Mouse (Mus musculus): Measurements from ENCODE around the gene Psapl1. TPM values are rescaled to one million over a fixed set of nuclear protein-coding genes. Genes with fewer than 3 reads are reported as not detected.

Psapl1 gene
- 0.12 TPM in 1 of 2 replicates, not detected in the other for polyA plus RNA-seq (2016; fragmentation: Nextera tagmentation; extraction: Ambion mirVana)

DNA sequence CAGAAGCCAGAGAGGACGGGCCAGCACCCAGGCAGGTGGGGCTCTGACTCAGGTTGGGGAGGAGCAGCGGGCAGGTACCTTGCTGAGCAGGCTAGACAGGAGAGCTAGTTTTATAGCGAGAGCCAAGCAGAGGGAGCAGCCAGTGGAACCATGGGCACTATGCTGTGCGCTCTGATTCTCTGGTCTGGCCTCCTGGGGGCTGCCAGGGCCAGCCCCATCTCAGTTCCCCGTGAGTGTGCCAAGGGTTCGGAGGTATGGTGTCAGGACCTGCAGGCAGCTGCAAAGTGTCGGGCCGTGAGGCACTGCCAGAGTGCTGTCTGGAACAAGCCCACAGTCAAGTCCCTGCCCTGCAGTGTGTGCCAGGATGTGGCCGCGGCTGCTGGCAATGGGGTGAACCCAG, at the start of gene Psapl1:
TSS of gene Psapl1 (plus strand) at position 106 of the 400 bp plus-strand sequence.
- H3K9me3 ChIP-seq (replicated peaks): no peaks in the 10 kb centered on the region
- H3K27me3 ChIP-seq (replicated peaks): peaks cover 4% of the 10 kb centered on the region; the same call in 1 of the 2 replicates
- H3K27ac ChIP-seq (ENCODE audit: poor library complexity, severe bottlenecking): no peak within 1 kb of the TSS
- H3K36me3 ChIP-seq: no peaks in the 10 kb centered on the region
- H3K4me2 ChIP-seq: no peak within 1 kb of the TSS
- ATAC-seq (ENCODE audit: insufficient number of reproducible peaks, low FRiP score): no peak
- WGBS: 83% methylated on average over 10 of the region's 10 CpGs
- H3K9ac ChIP-seq: no peak within 1 kb of the TSS
- H3K4me1 ChIP-seq (replicated peaks): peaks cover 11% of the 10 kb centered on the region
- H3K4me3 ChIP-seq: no peak within 1 kb of the TSS

DNA sequence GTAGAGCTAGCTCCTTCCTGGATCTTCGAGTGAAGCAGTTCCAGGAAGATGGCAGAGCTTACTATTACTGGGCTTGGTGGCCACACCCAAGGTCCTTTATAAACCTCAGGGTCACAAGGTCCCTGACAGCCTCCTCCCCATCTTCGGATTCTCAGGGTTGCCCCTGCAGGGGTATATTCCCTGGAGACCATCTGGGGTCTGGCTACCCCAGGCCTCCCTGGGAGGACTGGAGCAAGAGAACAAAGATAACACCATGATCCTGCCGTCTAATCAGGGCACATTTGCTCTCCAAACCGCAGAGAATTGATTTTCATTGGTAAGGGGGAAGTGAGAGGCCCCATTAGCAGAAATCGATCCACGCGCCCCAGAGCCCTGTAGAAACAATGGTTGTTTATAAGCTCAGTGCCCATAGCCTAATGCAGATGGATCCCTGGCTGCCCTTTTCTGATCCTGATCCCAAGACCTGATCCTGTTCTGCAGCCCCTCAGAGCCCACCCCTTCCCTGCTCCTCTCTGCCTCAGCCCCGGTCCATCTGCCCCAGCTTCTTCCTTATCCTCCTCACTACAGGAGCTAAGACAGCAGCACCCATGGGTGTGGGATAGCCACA, 48.8 kb upstream of the Psapl1 start:
- no peaks in the 10 kb centered on the region for H3K9me3 ChIP-seq (replicated peaks)
- no peak overlapping the region for H3K4me2 ChIP-seq
- no peak overlapping the region for H3K9ac ChIP-seq
- H3K27ac ChIP-seq (ENCODE audit: poor library complexity, severe bottlenecking): no peak overlapping the region
- no peak overlapping the region for H3K4me3 ChIP-seq
- no peak for ATAC-seq (ENCODE audit: insufficient number of reproducible peaks, low FRiP score)
- no peaks in the 10 kb centered on the region for H3K27me3 ChIP-seq (replicated peaks)
- H3K36me3 ChIP-seq: no peaks in the 10 kb centered on the region
- WGBS: 59% methylated on average over 8 of the region's 8 CpGs
- H3K4me1 ChIP-seq (replicated peaks): no peaks in the 10 kb centered on the region

DNA sequence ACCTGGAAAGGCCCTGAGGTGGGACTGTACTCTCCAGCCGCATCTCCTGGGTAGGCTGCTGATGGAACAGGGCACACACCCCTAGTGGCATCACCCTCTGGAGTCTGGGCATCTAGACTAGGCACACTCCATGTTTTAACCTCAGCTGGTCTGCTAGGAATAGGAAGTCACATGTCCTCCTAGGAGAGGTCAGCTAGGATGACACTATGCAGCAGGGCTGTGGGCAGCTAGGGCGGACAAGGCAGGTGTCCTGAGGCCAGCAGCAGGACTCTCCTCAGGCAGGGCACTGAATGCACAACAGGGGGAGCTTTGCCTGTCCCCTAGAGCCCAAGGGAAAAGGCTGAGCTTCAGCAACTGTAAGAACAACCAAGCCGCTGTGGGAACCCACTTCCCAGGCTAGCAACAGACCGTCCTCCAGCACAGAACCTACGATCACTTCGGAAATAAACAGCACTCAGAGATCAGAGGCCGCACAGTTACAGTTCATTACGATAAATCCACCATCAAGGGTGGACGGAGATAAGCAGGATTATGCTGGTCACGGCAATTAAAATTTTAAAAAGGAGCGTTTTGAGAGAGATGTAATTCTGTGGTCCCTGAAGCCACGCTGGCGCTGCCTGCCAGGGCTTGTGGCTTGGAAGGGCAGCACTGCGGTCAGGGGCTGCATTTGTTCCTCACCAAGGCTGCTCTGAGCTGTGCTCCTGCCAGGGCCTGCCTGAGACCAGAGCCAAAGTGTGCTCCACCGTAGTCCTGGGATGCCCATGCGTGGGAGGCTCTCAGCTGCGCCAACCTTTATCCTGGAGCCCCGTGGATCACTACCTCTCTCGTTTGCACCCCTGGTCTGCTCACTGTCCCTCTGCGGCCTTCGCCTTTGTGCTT, 38.2 kb upstream of the Psapl1 start:
- H3K9me3 ChIP-seq (replicated peaks): no peaks in the 10 kb centered on the region
- no peak overlapping the region for H3K4me2 ChIP-seq
- no peak for ATAC-seq (ENCODE audit: insufficient number of reproducible peaks, low FRiP score)
- no peaks in the 10 kb centered on the region for H3K27me3 ChIP-seq (replicated peaks)
- no peak overlapping the region for H3K9ac ChIP-seq
- no peak overlapping the region for H3K27ac ChIP-seq (ENCODE audit: poor library complexity, severe bottlenecking)
- H3K36me3 ChIP-seq: no peaks in the 10 kb centered on the region
- 76% methylated on average over 21 of the region's 21 CpGs for WGBS
- no peak overlapping the region for H3K4me3 ChIP-seq
- peaks cover 5% of the 10 kb centered on the region; the same call in 1 of the 2 replicates for H3K4me1 ChIP-seq (replicated peaks)

DNA sequence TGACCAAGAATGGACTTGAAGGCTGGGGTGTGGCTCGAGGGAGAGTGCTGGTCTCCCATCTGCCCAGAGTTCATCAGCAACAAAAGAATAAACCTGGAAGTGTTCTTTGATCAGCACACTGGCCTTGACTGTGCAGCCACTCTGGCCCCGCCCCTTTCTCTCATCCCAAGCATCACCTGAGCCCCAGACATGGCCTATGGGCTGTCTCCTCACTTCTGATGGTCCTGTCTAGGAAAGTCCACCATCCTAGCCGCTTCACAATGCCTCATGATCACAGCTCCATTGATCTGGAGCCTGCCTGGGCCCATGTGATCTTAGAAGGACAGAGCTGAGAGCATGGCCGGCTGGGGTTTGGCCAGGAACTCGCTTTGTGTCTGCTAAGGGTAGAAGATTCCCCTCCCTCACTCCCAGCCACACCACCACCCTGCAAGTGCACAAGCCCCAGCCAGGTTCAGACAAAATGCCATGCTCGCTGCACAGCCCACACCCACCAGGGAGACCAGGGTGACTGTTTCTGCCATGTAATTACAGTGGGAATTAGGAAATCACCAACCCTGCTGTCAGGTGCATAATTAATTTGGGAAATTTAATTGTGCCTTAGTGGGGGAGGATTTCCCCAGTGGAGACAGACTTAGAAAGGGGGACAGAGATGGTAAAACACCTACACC, 37.3 kb upstream of the Psapl1 start:
- 77% methylated on average over 6 of the region's 6 CpGs for WGBS
- no peak for ATAC-seq (ENCODE audit: insufficient number of reproducible peaks, low FRiP score)
- Histone ChIP-seq H3K36me3 (no peaks in the 10 kb centered on the region), H3K4me2 (no peak overlapping the region), H3K27ac (ENCODE audit: poor library complexity, severe bottlenecking) (no peak overlapping the region), H3K27me3 (replicated peaks) (no peaks in the 10 kb centered on the region), H3K4me1 (replicated peaks) (peaks cover 5% of the 10 kb centered on the region; the same call in 1 of the 2 replicates), H3K9me3 (replicated peaks) (no peaks in the 10 kb centered on the region), H3K9ac (no peak overlapping the region), H3K4me3 (no peak overlapping the region)

DNA sequence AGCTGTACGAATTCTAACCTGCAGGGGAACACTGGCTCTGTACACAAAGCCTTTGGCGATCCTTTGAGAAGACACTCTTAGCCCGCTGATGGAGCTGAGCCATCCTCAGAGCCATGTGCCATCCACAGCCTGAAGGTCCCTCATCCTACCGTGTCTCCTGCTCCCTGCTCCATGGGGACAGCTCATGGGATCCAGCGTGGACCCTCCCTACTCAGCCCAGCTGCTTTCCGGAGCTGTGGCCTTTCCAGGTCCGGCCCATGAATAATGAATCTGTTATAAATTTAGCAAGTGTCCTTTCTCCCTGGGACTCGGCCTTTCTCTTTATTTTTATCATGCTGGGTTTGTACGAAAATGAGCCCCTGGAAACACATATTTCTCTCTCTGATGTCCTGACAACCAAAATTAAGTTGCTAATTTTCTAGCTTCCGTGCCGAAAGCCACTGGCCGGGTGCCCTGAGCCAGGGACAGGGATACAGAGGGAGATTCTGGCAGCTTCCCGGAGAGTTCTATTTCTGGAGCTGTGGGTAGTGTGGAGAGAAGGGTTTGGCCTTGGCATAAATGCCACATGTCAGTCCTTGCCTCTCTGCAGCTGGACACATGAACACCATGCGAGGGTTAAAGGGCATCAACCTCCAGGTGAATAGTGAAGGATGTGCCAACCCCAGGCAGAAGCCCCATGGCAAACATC, 34.7 kb upstream of the Psapl1 start:
- WGBS: 67% methylated on average over 14 of the region's 14 CpGs
- no peak overlapping the region for H3K4me3 ChIP-seq
- 0 out of 2 replicates have a peak, but pooled peaks cover 3% of the 10 kb centered on the region for H3K27me3 ChIP-seq (replicated peaks)
- ATAC-seq (ENCODE audit: insufficient number of reproducible peaks, low FRiP score): no peak
- no peaks in the 10 kb centered on the region for H3K36me3 ChIP-seq
- H3K27ac ChIP-seq (ENCODE audit: poor library complexity, severe bottlenecking): no peak overlapping the region
- H3K4me2 ChIP-seq: no peak overlapping the region
- H3K4me1 ChIP-seq (replicated peaks): peaks cover 5% of the 10 kb centered on the region; the same call in 1 of the 2 replicates
- H3K9me3 ChIP-seq (replicated peaks): no peaks in the 10 kb centered on the region
- no peak overlapping the region for H3K9ac ChIP-seq

DNA sequence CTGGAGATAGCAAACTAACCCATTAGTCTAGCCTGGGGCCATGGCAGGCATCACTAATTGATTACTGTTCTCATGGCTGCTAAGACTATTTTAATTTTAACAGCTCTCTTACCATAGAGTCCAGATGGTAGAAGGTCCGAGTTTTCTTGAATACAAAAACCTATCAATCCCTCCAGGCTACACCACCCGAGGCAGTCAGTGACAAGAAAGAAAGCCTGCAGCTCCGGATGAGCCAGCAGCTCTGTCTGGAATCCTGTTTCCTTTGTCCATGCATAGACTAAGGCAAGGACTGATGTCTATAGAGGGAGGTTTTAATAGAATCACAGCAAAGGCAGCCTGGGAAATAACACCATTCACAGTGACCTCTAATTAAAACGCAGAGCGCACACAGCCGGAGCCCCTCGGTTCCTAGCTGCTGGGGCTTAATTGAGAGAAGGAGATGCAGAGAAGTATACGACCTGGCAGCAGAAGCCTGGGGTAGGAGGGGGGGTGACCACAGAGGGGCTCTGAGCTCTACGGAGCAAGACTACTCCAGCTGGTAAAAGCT, 29.2 kb upstream of the Psapl1 start:
- no peak for ATAC-seq (ENCODE audit: insufficient number of reproducible peaks, low FRiP score)
- Histone ChIP-seq H3K4me1 (replicated peaks) (peaks cover 9% of the 10 kb centered on the region), H3K27me3 (replicated peaks) (0 out of 2 replicates have a peak, but pooled peaks cover 3% of the 10 kb centered on the region), H3K27ac (ENCODE audit: poor library complexity, severe bottlenecking) (no peak overlapping the region), H3K4me2 (no peak overlapping the region), H3K9me3 (replicated peaks) (no peaks in the 10 kb centered on the region), H3K4me3 (no peak overlapping the region), H3K9ac (no peak overlapping the region), H3K36me3 (no peaks in the 10 kb centered on the region)
- WGBS: 67% methylated on average over 9 of the region's 9 CpGs

DNA sequence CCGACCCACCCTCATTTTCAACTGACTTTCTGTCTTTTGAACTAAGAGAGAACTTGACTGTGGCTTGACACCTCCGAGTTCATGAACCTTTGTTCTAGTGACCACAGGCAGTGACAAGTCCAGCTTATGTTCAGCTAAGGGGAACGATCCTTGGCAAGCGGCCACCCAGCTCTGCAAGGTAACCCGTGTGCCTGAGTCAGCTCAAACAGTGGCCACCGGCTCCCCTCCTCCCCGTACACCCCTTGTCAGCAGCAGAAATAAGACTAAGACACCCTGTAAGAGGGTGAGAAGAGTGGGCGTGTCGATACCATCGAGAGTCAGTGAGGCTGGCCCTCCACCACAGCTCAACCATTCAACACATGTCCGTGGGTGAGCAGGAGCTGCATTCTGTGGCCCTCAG, 27.4 kb upstream of the Psapl1 start:
- Histone ChIP-seq H3K36me3 (no peaks in the 10 kb centered on the region), H3K9ac (no peak overlapping the region), H3K4me1 (replicated peaks) (peaks cover 9% of the 10 kb centered on the region), H3K9me3 (replicated peaks) (no peaks in the 10 kb centered on the region), H3K4me2 (no peak overlapping the region), H3K27ac (ENCODE audit: poor library complexity, severe bottlenecking) (no peak overlapping the region), H3K4me3 (no peak overlapping the region), H3K27me3 (replicated peaks) (0 out of 2 replicates have a peak, but pooled peaks cover 5% of the 10 kb centered on the region)
- WGBS: 57% methylated on average over 11 of the region's 11 CpGs
- no peak for ATAC-seq (ENCODE audit: insufficient number of reproducible peaks, low FRiP score)

DNA sequence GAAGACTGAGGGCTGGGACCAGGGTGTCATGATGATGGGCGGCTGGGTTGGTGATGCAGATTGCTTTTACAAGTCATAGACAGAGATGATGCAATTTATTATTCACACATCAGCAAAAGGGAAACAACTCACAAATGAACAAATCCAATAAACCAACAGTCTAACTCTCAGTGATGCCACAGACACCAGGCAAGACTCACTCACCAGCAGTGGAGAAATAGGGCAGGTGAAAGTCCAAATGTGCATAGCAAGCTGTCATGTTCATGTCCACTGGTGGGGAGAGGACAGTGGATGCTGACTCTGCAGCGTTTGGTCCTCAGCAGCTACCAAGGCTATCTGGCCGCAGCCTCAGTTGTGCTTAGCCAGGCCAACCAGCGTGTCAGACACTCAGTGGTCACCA, 26.9 kb upstream of the Psapl1 start:
- H3K36me3 ChIP-seq: no peaks in the 10 kb centered on the region
- WGBS: 79% methylated on average over 4 of the region's 4 CpGs
- no peak for ATAC-seq (ENCODE audit: insufficient number of reproducible peaks, low FRiP score)

DNA sequence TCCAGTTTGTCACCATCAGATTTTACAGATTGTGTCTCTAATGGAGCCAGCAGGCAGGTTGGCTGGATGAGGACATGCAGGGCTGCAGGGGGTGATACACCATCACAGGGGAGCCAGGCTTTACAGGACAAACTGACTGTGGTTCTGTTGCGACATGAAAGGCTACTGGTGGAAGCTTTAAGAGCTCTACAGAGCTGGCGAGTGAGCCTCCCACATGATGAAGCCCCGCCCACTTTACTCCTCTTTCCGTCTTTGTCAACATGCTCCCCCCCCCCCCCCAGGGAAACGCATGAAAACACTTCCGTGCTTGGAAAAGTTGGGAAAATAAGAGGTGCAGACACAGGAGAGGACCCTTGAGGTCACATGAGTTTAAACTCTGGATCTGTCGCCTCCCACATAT, 25.6 kb upstream of the Psapl1 start:
- ATAC-seq (ENCODE audit: insufficient number of reproducible peaks, low FRiP score): no peak
- Histone ChIP-seq H3K27me3 (replicated peaks) (0 out of 2 replicates have a peak, but pooled peaks cover 2% of the 10 kb centered on the region), H3K9ac (no peak overlapping the region), H3K27ac (ENCODE audit: poor library complexity, severe bottlenecking) (no peak overlapping the region), H3K9me3 (replicated peaks) (no peaks in the 10 kb centered on the region), H3K36me3 (no peaks in the 10 kb centered on the region), H3K4me3 (no peak overlapping the region), H3K4me2 (no peak overlapping the region), H3K4me1 (replicated peaks) (peaks cover 9% of the 10 kb centered on the region)
- WGBS: 39% methylated on average over 7 of the region's 7 CpGs

More for the DNA sequence above, 26.9 kb upstream of the Psapl1 start:
- Histone ChIP-seq H3K9ac (no peak overlapping the region), H3K27ac (ENCODE audit: poor library complexity, severe bottlenecking) (no peak overlapping the region), H3K4me2 (no peak overlapping the region), H3K9me3 (replicated peaks) (no peaks in the 10 kb centered on the region), H3K4me1 (replicated peaks) (peaks cover 9% of the 10 kb centered on the region), H3K4me3 (no peak overlapping the region), H3K27me3 (replicated peaks) (0 out of 2 replicates have a peak, but pooled peaks cover 5% of the 10 kb centered on the region)

DNA sequence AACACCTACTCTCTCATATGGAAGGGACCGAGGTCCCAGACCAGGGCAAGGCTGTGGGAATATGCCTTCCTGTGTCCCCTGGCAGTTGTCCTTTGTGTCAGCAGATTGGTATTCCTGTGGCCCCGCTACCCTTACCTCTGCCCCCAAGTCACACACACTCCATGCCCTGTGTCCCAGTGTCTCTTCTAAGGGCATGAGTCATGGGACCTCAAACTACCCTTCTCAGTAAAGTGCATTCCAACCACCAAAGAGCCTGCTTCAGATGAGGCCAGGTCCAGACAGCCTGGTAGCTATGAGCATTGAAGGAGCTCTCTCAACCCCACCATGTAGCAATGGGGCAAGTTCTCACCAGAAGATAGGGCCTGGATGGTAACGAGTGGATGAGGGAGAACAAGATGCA, 25.0 kb upstream of the Psapl1 start:
- Histone ChIP-seq H3K4me2 (no peak overlapping the region), H3K36me3 (no peaks in the 10 kb centered on the region), H3K4me1 (replicated peaks) (peaks cover 9% of the 10 kb centered on the region), H3K9me3 (replicated peaks) (no peaks in the 10 kb centered on the region), H3K27ac (ENCODE audit: poor library complexity, severe bottlenecking) (no peak overlapping the region), H3K9ac (no peak overlapping the region), H3K4me3 (no peak overlapping the region), H3K27me3 (replicated peaks) (0 out of 2 replicates have a peak, but pooled peaks cover 2% of the 10 kb centered on the region)
- ATAC-seq (ENCODE audit: insufficient number of reproducible peaks, low FRiP score): no peak
- 84% methylated on average over 3 of the region's 3 CpGs for WGBS
